Mouse (Mus musculus) adrenal gland, postnatal 36 days (tissue): ENCODE results near the gene Dhx30. TPM values are rescaled to one million over a fixed set of nuclear protein-coding genes. Genes with fewer than 3 reads are reported as not detected.
A peak's percentile ranks its signal among the peaks of the same experiment; 100 is the strongest.
"Not testable (repeated sequence)": the region's sequence is repeated elsewhere in the genome, so short reads cannot be mapped to it uniquely, and the experiment has no call there.

ENCODE experiments used
- DNase-seq, 2 experiments: peaks; one replicate each; pipeline ENCODE4 v3.0.0; 2021; ENCODE audit warnings: mixed read lengths in 1 of 2
- total RNA-seq, 2 experiments: library from RNA; stranded (reverse); gene quantifications; 2 replicates each; pipeline ENCODE4 v1.2.3; 2021

The Dhx30 gene
- total RNA-seq, 2 experiments from 2014 or later: 99.2 to 103 TPM

GRCm38 (mm10) chr9:110097791-110098190, 19.8 kb downstream of the Dhx30 start:
- DNase-seq: no peak

GRCm38 (mm10) chr9:110094761-110095160, 22.9 kb downstream of the Dhx30 start:
- no peak for DNase-seq

GRCm38 (mm10) chr9:110093303-110093702, 24.3 kb downstream of the Dhx30 start:
- peak in 1 of 2 experiments; percentile 18 for DNase-seq

- DNase-seq: no peak
Measured at GRCm38 (mm10) chr9:110085693-110086092, 31.9 kb downstream of the Dhx30 start.

GRCm38 (mm10) chr9:110084201-110084964, 33.2 kb downstream of the Dhx30 start:
- DNase-seq: no peak

- no peak for DNase-seq
Measured at GRCm38 (mm10) chr9:110081066-110081465, 36.6 kb downstream of the Dhx30 start.

GRCm38 (mm10) chr9:110076468-110076867, 41.2 kb downstream of the Dhx30 start:
- DNase-seq: not testable (repeated sequence)

- peak; percentile 81 to 86 for DNase-seq
Measured at GRCm38 (mm10) chr9:110071843-110072242, 45.8 kb downstream of the Dhx30 start.

GRCm38 (mm10) chr9:110071011-110071410, 46.6 kb downstream of the Dhx30 start:
- no peak for DNase-seq

GRCm38 (mm10) chr9:110070358-110070757, 47.3 kb downstream of the Dhx30 start:
- peak; percentile 89 for DNase-seq

GRCm38 (mm10) chr9:110068745-110069144, 48.9 kb downstream of the Dhx30 start:
- DNase-seq: peak; percentile 74 to 75

GRCm38 (mm10) chr9:110064641-110065040, 53.0 kb downstream of the Dhx30 start:
- peak; percentile 34 to 40 for DNase-seq

GRCm38 (mm10) chr9:110062861-110063260, 54.8 kb downstream of the Dhx30 start:
- DNase-seq: no peak

- DNase-seq: no peak
Measured at GRCm38 (mm10) chr9:110062405-110062804, 55.2 kb downstream of the Dhx30 start.

GRCm38 (mm10) chr9:110060761-110061160, 56.9 kb downstream of the Dhx30 start:
- DNase-seq: no peak

GRCm38 (mm10) chr9:110057200-110057599, 60.4 kb downstream of the Dhx30 start:
- no peak for DNase-seq

- DNase-seq: no peak
Measured at GRCm38 (mm10) chr9:110054781-110055180, 62.8 kb downstream of the Dhx30 start.

- DNase-seq: no peak
Measured at GRCm38 (mm10) chr9:110054080-110054421, 63.6 kb downstream of the Dhx30 start.

GRCm38 (mm10) chr9:110053305-110054079, 64.1 kb downstream of the Dhx30 start:
- DNase-seq: no peak

- DNase-seq: no peak
Measured at GRCm38 (mm10) chr9:110052951-110053304, 64.7 kb downstream of the Dhx30 start.

GRCm38 (mm10) chr9:110051869-110052661, 65.6 kb downstream of the Dhx30 start:
- no peak for DNase-seq

GRCm38 (mm10) chr9:110051184-110051583, 66.4 kb downstream of the Dhx30 start:
- no peak for DNase-seq

GRCm38 (mm10) chr9:110047857-110048256, 69.8 kb downstream of the Dhx30 start:
- no peak for DNase-seq
